Comparison of ENCODE assay signal across 8 mouse cellular contexts in genomic region chr6:124859725-124860124, GRCm38 (mm10). TPM values are rescaled to one million over a fixed set of nuclear protein-coding genes. Genes with fewer than 3 reads are reported as not detected.
DNase-seq lines count a peak whose midpoint lies in the region; ATAC-seq and TF ChIP-seq lines count a peak whose summit lies in the region.

No protein-coding gene starts in this region.

- peaks cover 70% of the 10 kb centered on the region for H3K4me1 ChIP-seq in embryonic facial prominence, embryonic 13.5 days
- peaks cover 29% of the 10 kb centered on the region for H3K4me1 ChIP-seq in limb, embryonic 14.5 days (ENCODE audit: control insufficient read depth, insufficient read depth, low read length)

- 0 out of 2 replicates have a peak overlapping the region, but pooled peaks have one; percentile 33 for H3K9ac ChIP-seq in embryonic facial prominence, embryonic 13.5 days
- no peak overlapping the region for H3K9ac ChIP-seq in limb, embryonic 14.5 days (ENCODE audit: low read depth, low read length, severe bottlenecking)

- no peak for TF ChIP-seq POLR2A in limb, embryonic 14.5 days (IDR thresholded peaks at IDR 0.05; ENCODE audit: borderline replicate concordance, extremely low read depth, insufficient read depth, insufficient read length)

- 7% methylated on average over 12 of the region's 12 CpGs for WGBS in embryonic facial prominence, embryonic 13.5 days
- 9% methylated on average over 12 of the region's 12 CpGs for WGBS in limb, embryonic 14.5 days

- peak overlapping the region; percentile 4; the same call in 1 of the 2 replicates for H3K4me3 ChIP-seq in embryonic facial prominence, embryonic 13.5 days
- no peak overlapping the region for H3K4me3 ChIP-seq in limb, embryonic 14.5 days (replicated peaks; ENCODE audit: low read length)

- DNase-seq in 3T3-L1 (ENCODE audit: low read depth, low spot score) = peak; percentile 93
- DNase-seq in adrenal gland, postnatal 25 days = peak; percentile 90
- DNase-seq in heart, adult 8-10 months (ENCODE audit: low spot score) = peak; percentile 85
- DNase-seq in kidney, adult 9 months = peak; percentile 89
- DNase-seq in limb, embryonic 14.5 days (ENCODE audit: low spot score) = peak; percentile 80
- peak; percentile 56 to 79 for DNase-seq in monocyte, adult 2 months (ENCODE audit: low read depth in 1 of 2, low spot score in 2 of 2)
- DNase-seq in spleen, postnatal 14 days (ENCODE audit: low spot score in 2 of 2) = peak; percentile 63 to 83

- peaks cover 27% of the 10 kb centered on the region for H3K27me3 ChIP-seq in embryonic facial prominence, embryonic 13.5 days
- H3K27me3 ChIP-seq in limb, embryonic 14.5 days (ENCODE audit: control insufficient read depth, insufficient read depth, low read length) = no peaks in the 10 kb centered on the region

- peak overlapping the region; percentile 20; the same call in 1 of the 2 replicates for H3K4me2 ChIP-seq in embryonic facial prominence, embryonic 13.5 days
- no peak overlapping the region for H3K4me2 ChIP-seq in limb, embryonic 14.5 days (replicated peaks; ENCODE audit: low read depth, low read length, severe bottlenecking)

- peaks cover 5% of the 10 kb centered on the region for H3K36me3 ChIP-seq in embryonic facial prominence, embryonic 13.5 days
- peaks cover 15% of the 10 kb centered on the region for H3K36me3 ChIP-seq in limb, embryonic 14.5 days (ENCODE audit: control insufficient read depth, insufficient read depth, low read length)

- peak overlapping the region; percentile 28; the same call in 1 of the 2 replicates for H3K27ac ChIP-seq in embryonic facial prominence, embryonic 13.5 days
- H3K27ac ChIP-seq in limb, embryonic 14.5 days (replicated peaks; ENCODE audit: low read depth, low read length) = no peak overlapping the region

- ATAC-seq in embryonic facial prominence, embryonic 13.5 days (ENCODE audit: insufficient number of reproducible peaks, insufficient read depth, low FRiP score, low TSS enrichment, low read depth) = no peak
- no peak for ATAC-seq in limb, embryonic 14.5 days (ENCODE audit: low FRiP score, low read depth)

- H3K9me3 ChIP-seq in embryonic facial prominence, embryonic 13.5 days = no peaks in the 10 kb centered on the region
- no peaks in the 10 kb centered on the region for H3K9me3 ChIP-seq in limb, embryonic 14.5 days (ENCODE audit: control insufficient read depth, low read length)

RNA-seq across cellular contexts. Expression of gene P3h3, which starts 2.2 kb away (rescaled TPM):
- 20.2 and 26.5 TPM in 2 replicates for total RNA-seq in adrenal gland, postnatal 25 days (2021)
- polyA plus RNA-seq in embryonic facial prominence, embryonic 13.5 days (2015; fragmentation: Nextera tagmentation; extraction: Ambion mirVana) = 60.5 and 60.8 TPM in 2 replicates
- 1 to 10 TPM; 8.0 to 9.7 (median 9.4) TPM for total RNA-seq in heart, adult 8-10 months (2022)
- polyA plus RNA-seq in limb, embryonic 14.5 days (2012; rRNA removed) = 339 and 401 TPM in 2 replicates
- 57.5 and 67.6 TPM in 2 replicates for polyA plus RNA-seq in limb, embryonic 14.5 days (2014; fragmentation: Nextera tagmentation; extraction: Ambion mirVana)

RNA-seq across cellular contexts. Expression of gene Gpr162, which starts 4.1 kb away (rescaled TPM):
- total RNA-seq in adrenal gland, postnatal 25 days (2021) = 0.90 and 1.5 TPM in 2 replicates
- polyA plus RNA-seq in embryonic facial prominence, embryonic 13.5 days (2015; fragmentation: Nextera tagmentation; extraction: Ambion mirVana) = 2.0 and 2.4 TPM in 2 replicates
- 1 to 10 TPM in 1 of 4 experiments, under 1 TPM in 3; 0.31 to 1.6 (median 0.74) TPM for total RNA-seq in heart, adult 8-10 months (2022)
- polyA plus RNA-seq in limb, embryonic 14.5 days (2012; rRNA removed) = 7.5 and 10.8 TPM in 2 replicates
- 2.1 and 2.3 TPM in 2 replicates for polyA plus RNA-seq in limb, embryonic 14.5 days (2014; fragmentation: Nextera tagmentation; extraction: Ambion mirVana)

RNA-seq across cellular contexts. Expression of gene Gnb3, which starts 19.6 kb away (rescaled TPM):
- 5.5 and 14.0 TPM in 2 replicates for total RNA-seq in adrenal gland, postnatal 25 days (2021)
- 0.25 and 0.52 TPM in 2 replicates for polyA plus RNA-seq in embryonic facial prominence, embryonic 13.5 days (2015; fragmentation: Nextera tagmentation; extraction: Ambion mirVana)
- 10 to 100 TPM; 11.6 to 18.4 (median 16.7) TPM for total RNA-seq in heart, adult 8-10 months (2022)
- polyA plus RNA-seq in limb, embryonic 14.5 days (2012; rRNA removed) = 1.9 and 2.3 TPM in 2 replicates
- 1.6 and 1.8 TPM in 2 replicates for polyA plus RNA-seq in limb, embryonic 14.5 days (2014; fragmentation: Nextera tagmentation; extraction: Ambion mirVana)

RNA-seq across cellular contexts. Expression of gene Cd4, which starts 28.3 kb away (rescaled TPM):
- total RNA-seq in adrenal gland, postnatal 25 days (2021) = 0.21 TPM in 1 of 2 replicates, not detected in the other
- 0.37 TPM in 1 of 2 replicates, not detected in the other for polyA plus RNA-seq in embryonic facial prominence, embryonic 13.5 days (2015; fragmentation: Nextera tagmentation; extraction: Ambion mirVana)
- total RNA-seq in heart, adult 8-10 months (2022) = under 1 TPM; 0.19 to 0.54 (median 0.25) TPM
- 0.23 and 0.26 TPM in 2 replicates for polyA plus RNA-seq in limb, embryonic 14.5 days (2012; rRNA removed)
- 0.10 and 0.51 TPM in 2 replicates for polyA plus RNA-seq in limb, embryonic 14.5 days (2014; fragmentation: Nextera tagmentation; extraction: Ambion mirVana)

RNA-seq across cellular contexts. Expression of gene Cdca3, which starts 30.4 kb away (rescaled TPM):
- 10.5 and 11.7 TPM in 2 replicates for total RNA-seq in adrenal gland, postnatal 25 days (2021)
- polyA plus RNA-seq in embryonic facial prominence, embryonic 13.5 days (2015; fragmentation: Nextera tagmentation; extraction: Ambion mirVana) = 142 and 184 TPM in 2 replicates
- total RNA-seq in heart, adult 8-10 months (2022) = 1 to 10 TPM in 1 of 4 experiments, under 1 TPM in 3; 0.14 to 1.4 (median 0.40) TPM
- 141 and 164 TPM in 2 replicates for polyA plus RNA-seq in limb, embryonic 14.5 days (2012; rRNA removed)
- 128 and 146 TPM in 2 replicates for polyA plus RNA-seq in limb, embryonic 14.5 days (2014; fragmentation: Nextera tagmentation; extraction: Ambion mirVana)
